Mouse (Mus musculus) cerebellum, postnatal 14 days (tissue): ENCODE measurements around the gene Ap3d1.
A peak's percentile ranks its signal among the peaks of the same experiment; 100 is the strongest.

Experiments
- DNase-seq, 2 experiments: peaks; one replicate each; pipeline ENCODE4 v3.0.0; 2021; ENCODE audit warnings: mixed read lengths in 2 of 2

Gene Ap3d1

GRCm38 (mm10) chr10:80665459-80665858 is 76.6 kb downstream of the Ap3d1 start:
- DNase-seq = no peak

- DNase-seq = no peak
Observed at GRCm38 (mm10) chr10:80665016-80665380, 77.1 kb downstream of the Ap3d1 start.

DNA sequence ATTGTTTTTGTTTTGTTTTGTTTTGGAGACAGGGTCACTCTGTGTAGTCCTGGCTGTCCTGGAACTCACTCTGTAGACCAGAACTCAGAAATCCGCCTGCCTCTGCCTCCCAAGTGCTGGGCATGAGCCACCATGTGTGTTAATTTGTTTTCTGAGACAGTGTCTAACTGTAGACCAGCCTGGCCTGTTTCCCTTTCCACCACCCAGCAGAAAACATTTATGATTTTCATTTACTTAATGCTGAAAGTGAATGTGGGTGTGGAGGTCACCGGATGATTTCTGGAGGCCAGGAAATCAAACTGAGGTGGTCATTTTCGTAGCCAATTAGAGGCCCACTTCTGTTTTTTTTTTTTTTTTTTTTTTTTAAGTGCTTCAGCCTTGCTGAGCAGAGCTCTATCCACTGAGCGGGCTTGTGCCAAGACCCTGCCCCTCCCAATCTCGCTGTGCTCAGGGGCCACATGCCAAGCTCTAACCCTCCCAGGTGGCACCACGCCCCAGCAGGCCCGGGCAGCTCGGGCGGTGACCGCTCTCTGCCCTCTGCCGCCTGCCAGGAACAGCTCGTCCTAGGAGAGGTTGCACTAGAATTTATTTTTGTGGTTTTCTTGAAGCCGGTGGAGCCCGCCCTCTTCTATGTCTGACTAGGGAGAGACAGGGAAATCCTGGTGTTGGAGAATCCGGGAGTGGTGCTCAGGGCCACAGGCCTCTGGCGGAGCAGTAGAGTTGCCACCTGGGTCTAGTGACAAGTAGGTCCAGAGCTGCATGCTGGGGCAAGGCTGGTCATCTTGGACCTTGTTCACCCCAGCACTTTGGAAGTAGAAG is 77.7 kb downstream of the Ap3d1 start:
- DNase-seq = peak; percentile 76 to 80

GRCm38 (mm10) chr10:80663485-80664196 is 78.4 kb downstream of the Ap3d1 start:
- no peak for DNase-seq

GRCm38 (mm10) chr10:80661149-80661548 is 80.9 kb downstream of the Ap3d1 start:
- peak; percentile 53 to 82 for DNase-seq

- DNase-seq = peak; percentile 86 to 92
Observed at GRCm38 (mm10) chr10:80659213-80659612, 82.9 kb downstream of the Ap3d1 start.

GRCm38 (mm10) chr10:80658841-80659202 is 83.2 kb downstream of the Ap3d1 start:
- DNase-seq = no peak

DNA sequence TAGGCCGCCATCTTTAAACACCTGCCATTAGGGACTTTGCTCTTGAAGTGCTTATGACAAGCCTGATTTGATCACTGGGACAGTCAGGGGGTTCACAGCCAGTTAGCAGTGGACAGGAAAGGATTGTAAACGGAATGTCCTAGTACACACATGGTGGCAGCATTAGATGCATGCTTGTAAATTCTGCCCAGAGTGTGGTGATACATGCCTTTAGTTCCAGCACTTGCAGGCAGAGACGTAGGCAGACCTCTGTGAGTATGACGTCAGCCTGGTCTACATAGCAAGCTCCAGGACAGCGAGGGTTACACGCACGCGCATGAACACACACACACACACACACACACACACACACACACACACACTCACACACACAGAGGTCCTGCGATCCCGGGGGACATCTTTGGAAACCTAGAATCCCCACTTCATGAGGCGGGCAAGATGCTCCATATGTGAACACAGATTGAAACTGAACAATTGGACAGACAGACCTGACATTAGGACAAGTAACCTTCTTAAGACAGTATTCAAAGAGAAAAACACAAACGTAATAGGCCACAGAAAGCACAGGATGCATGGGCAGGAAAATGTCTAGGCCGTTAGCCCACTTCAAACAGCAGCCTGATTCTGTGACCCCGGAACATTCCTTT is 83.7 kb downstream of the Ap3d1 start:
- no peak for DNase-seq
